ENCODE assay signal across 9 mouse cellular contexts in the genomic region with DNA sequence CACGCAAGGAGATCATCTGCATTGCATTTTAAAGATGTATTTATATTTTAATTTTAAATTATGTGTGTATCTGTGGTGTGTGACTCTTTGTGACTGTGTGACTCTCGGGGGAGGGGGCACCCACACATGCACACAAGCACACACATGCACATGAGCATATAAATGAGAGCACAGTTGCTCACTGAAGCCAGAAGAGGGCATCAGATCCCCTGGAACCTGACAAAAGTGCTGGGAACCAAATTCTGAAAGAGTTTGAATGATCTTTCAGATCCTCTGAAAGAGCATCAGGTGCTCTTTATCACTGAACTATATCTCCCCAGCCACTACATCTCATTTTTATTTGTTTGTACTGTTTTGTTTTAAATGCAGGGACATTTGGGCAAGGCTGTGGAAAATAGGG. TPM values are rescaled to one million over a fixed set of nuclear protein-coding genes. Genes with fewer than 3 reads are reported as not detected.
A peak's percentile ranks its signal among the peaks of the same experiment; 100 is the strongest.
DNase-seq lines count a peak whose midpoint lies in the region; ATAC-seq and TF ChIP-seq lines count a peak whose summit lies in the region.
"Had no signal": no experiment of that assay in that cellular context is flagged by ENCODE, and none has a peak within 500 bp of the region (broad histone marks: within the 10 kb centered on the region; RNA-seq: fewer than 3 reads in every experiment).

No protein-coding gene starts in this region.

- H3K9ac ChIP-seq in MEL (ENCODE audit: control insufficient read depth, low read depth, low read length, poor library complexity, severe bottlenecking), result no peak overlapping the region
- H3K9ac ChIP-seq: neural tube, embryonic 13.5 days had no signal

- intact Hi-C loops in left cerebral cortex, adult 2 months (cut with DNase I), result no loop called here
- intact Hi-C loops in left cerebral cortex, postnatal 25 days (cut with DNase I), result no loop called here

- no peaks in the 10 kb centered on the region for H3K36me3 ChIP-seq in MEL (ENCODE audit: control insufficient read depth in 1 of 2, insufficient read depth in 2 of 2, low read length in 2 of 2)
- H3K36me3 ChIP-seq: neural tube, embryonic 13.5 days had no signal

- H3K27ac ChIP-seq in left cerebral cortex, adult 2 months, result no peak overlapping the region
- no peak overlapping the region for H3K27ac ChIP-seq in MEL (ENCODE audit: control insufficient read depth, low read depth, low read length)
- H3K27ac ChIP-seq: neural tube, embryonic 13.5 days had no signal

- peak; percentile 41 for TF ChIP-seq RAD21 in MEL (IDR thresholded peaks at IDR 0.05; ENCODE audit: low read depth, low read length)

- ATAC-seq in megakaryocyte, adult 5-6 weeks (ENCODE audit: poor library complexity, severe bottlenecking), result 0 out of 2 replicates have a peak, but pooled peaks have one; percentile 30

- H3K4me3 ChIP-seq in left cerebral cortex, adult 2 months, result no peak overlapping the region
- H3K4me3 ChIP-seq in MEL (ENCODE audit: control insufficient read depth in 1 of 2, insufficient read depth in 1 of 2, low read depth in 2 of 2, low read length in 2 of 2), result no peak overlapping the region
- H3K4me3 ChIP-seq: neural tube, embryonic 13.5 days had no signal

- H3K79me2 ChIP-seq in MEL (ENCODE audit: control insufficient read depth, insufficient read depth, low read length, poor library complexity), result no peaks in the 10 kb centered on the region

- H3K9me3 ChIP-seq in MEL (replicated peaks; ENCODE audit: insufficient read depth, low read length), result no peaks in the 10 kb centered on the region
- H3K9me3 ChIP-seq: neural tube, embryonic 13.5 days had no signal

- no peak for TF ChIP-seq EP300 in MEL (IDR thresholded peaks at IDR 0.05; ENCODE audit: low read depth in 1 of 2, low read length in 2 of 2)

- no peaks in the 10 kb centered on the region for H3K4me1 ChIP-seq in MEL (ENCODE audit: control insufficient read depth in 1 of 2, insufficient read depth in 2 of 2, low read length in 2 of 2)
- H3K4me1 ChIP-seq: neural tube, embryonic 13.5 days had no signal

- H3K27me3 ChIP-seq in MEL (ENCODE audit: control insufficient read depth in 1 of 2, insufficient read depth in 2 of 2, low read length in 2 of 2), result peaks cover 0 to 1% of the 10 kb centered on the region in 2 experiments; a peak in 1 of 4 replicates

- peak; percentile 32 for DNase-seq in adrenal gland, postnatal 14 days
- DNase-seq in adrenal gland, postnatal 25 days, result no peak
- DNase-seq in left cerebral cortex, adult 2 months (ENCODE audit: extremely low spot score in 1 of 2, low spot score in 2 of 2), result no peak
- DNase-seq in left cerebral cortex, postnatal 25 days (ENCODE audit: low spot score in 2 of 2), result no peak
- DNase-seq in MEL (ENCODE audit: low read depth, low spot score), result peak; percentile 20
- DNase-seq in cerebellum, adult 8-10 months, result no peak
- no peak for DNase-seq in left cerebral cortex, adult 8-10 months (ENCODE audit: low spot score in 2 of 2)

- TF ChIP-seq CTCF in left cerebral cortex, adult 2 months (IDR thresholded peaks at IDR 0.05), result peak; percentile 35
- peak; percentile 6 to 48 (median 31); a peak in 3 of 6 replicates for TF ChIP-seq CTCF in MEL (IDR thresholded peaks at IDR 0.05 in 2 of 3, conservative IDR thresholded peaks at IDR 0.05 in 1 of 3; ENCODE audit: control insufficient read depth in 1 of 3, insufficient read depth in 1 of 3, low read depth in 2 of 3, low read length in 3 of 3, poor library complexity in 1 of 3, severe bottlenecking in 1 of 3)

- TF ChIP-seq POLR2A in MEL (IDR thresholded peaks at IDR 0.05; ENCODE audit: control insufficient read depth in 1 of 2, insufficient read depth in 1 of 2, low read depth in 1 of 2, low read length in 2 of 2, poor library complexity in 1 of 2), result no peak

TF ChIP-seq in MEL, 35 proteins besides CTCF, POLR2A, EP300 and RAD21:
- no peak for TF ChIP-seq KAT2A (conservative IDR thresholded peaks at IDR 0.05; ENCODE audit: low read depth, low read length)
- TF ChIP-seq SMC3 (IDR thresholded peaks at IDR 0.05; ENCODE audit: low read depth, low read length), result peak; percentile 39

RNA-seq across cellular contexts. Expression of gene Cyp4f14, which starts 12.7 kb away (rescaled TPM):
- total RNA-seq in adrenal gland, postnatal 14 days (2021), result 2.0 and 10.2 TPM in 2 replicates
- total RNA-seq in adrenal gland, postnatal 25 days (2021), result 9.4 and 12.7 TPM in 2 replicates
- total RNA-seq in left cerebral cortex, adult 2 months (2021), result 1 to 10 TPM; 5.2 to 5.3 TPM
- total RNA-seq in left cerebral cortex, postnatal 25 days (2021), result 1 to 10 TPM; 6.0 to 6.6 TPM
- total RNA-seq in MEL (2012; rRNA removed), result not detected in 2 replicates
- not detected for polyA plus RNA-seq in MEL (2012; ENCODE audit: insufficient read depth in 1 of 2, insufficient read length in 2 of 2, low read depth in 1 of 2, low replicate concordance in 2 of 2, missing spikeins in 1 of 2)
- not detected in 2 replicates for total RNA-seq in megakaryocyte, adult 5-6 weeks (2015)
- not detected in 2 replicates for total RNA-seq in megakaryocyte, adult 5-6 weeks (2017)
- 1 to 10 TPM; 4.5 to 7.7 (median 6.4) TPM for total RNA-seq in left cerebral cortex, adult 8-10 months (2022)
- polyA plus RNA-seq: neural tube, embryonic 13.5 days had no signal

RNA-seq across cellular contexts. Expression of gene Zfp870, which starts 13.0 kb away (rescaled TPM):
- 7.8 and 11.3 TPM in 2 replicates for total RNA-seq in adrenal gland, postnatal 14 days (2021)
- total RNA-seq in adrenal gland, postnatal 25 days (2021), result 11.2 and 12.6 TPM in 2 replicates
- 10 to 100 TPM in 1 of 2 experiments, 1 to 10 TPM in 1; 9.9 to 10.1 TPM for total RNA-seq in left cerebral cortex, adult 2 months (2021)
- 1 to 10 TPM; 7.9 to 9.2 TPM for total RNA-seq in left cerebral cortex, postnatal 25 days (2021)
- not detected in 2 replicates for total RNA-seq in MEL (2012; rRNA removed)
- polyA plus RNA-seq in MEL (2012; ENCODE audit: insufficient read depth in 1 of 2, insufficient read length in 2 of 2, low read depth in 1 of 2, low replicate concordance in 2 of 2, missing spikeins in 1 of 2), result under 1 TPM in 1 of 2 experiments, not detected in 1; 0.25 TPM
- 2.4 and 3.4 TPM in 2 replicates for total RNA-seq in megakaryocyte, adult 5-6 weeks (2015)
- 2.1 and 2.9 TPM in 2 replicates for total RNA-seq in megakaryocyte, adult 5-6 weeks (2017)
- 10 to 100 TPM; 10.1 to 13.6 (median 10.4) TPM for total RNA-seq in left cerebral cortex, adult 8-10 months (2022)

RNA-seq across cellular contexts. Expression of gene Cyp4f13, which starts 42.8 kb away (rescaled TPM):
- total RNA-seq in adrenal gland, postnatal 14 days (2021), result 46.2 and 51.9 TPM in 2 replicates
- 83.8 and 111 TPM in 2 replicates for total RNA-seq in adrenal gland, postnatal 25 days (2021)
- 10 to 100 TPM; 16.8 to 20.7 TPM for total RNA-seq in left cerebral cortex, adult 2 months (2021)
- 10 to 100 TPM; 14.8 to 20.8 TPM for total RNA-seq in left cerebral cortex, postnatal 25 days (2021)
- total RNA-seq in MEL (2012; rRNA removed), result 5.4 and 9.7 TPM in 2 replicates
- polyA plus RNA-seq in MEL (2012; ENCODE audit: insufficient read depth in 1 of 2, insufficient read length in 2 of 2, low read depth in 1 of 2, low replicate concordance in 2 of 2, missing spikeins in 1 of 2), result 10 to 100 TPM in 1 of 2 experiments, not detected in 1; 19.3 TPM
- total RNA-seq in megakaryocyte, adult 5-6 weeks (2015), result 19.0 and 20.2 TPM in 2 replicates
- 9.2 and 11.7 TPM in 2 replicates for total RNA-seq in megakaryocyte, adult 5-6 weeks (2017)
- 10 to 100 TPM; 20.5 to 22.6 (median 22.5) TPM for total RNA-seq in left cerebral cortex, adult 8-10 months (2022)

Comparison
In these comparisons a context has a peak if more than half of its experiments do, and no peak if none do; other contexts are left out.
1. DNase-seq: peak in adrenal gland, postnatal 14 days (single experiment) and MEL (single experiment); none in adrenal gland, postnatal 25 days (single experiment), left cerebral cortex, adult 2 months (0 of 2), left cerebral cortex, postnatal 25 days (0 of 2), cerebellum, adult 8-10 months (single experiment) and left cerebral cortex, adult 8-10 months (0 of 2).